Mouse (Mus musculus) liver, embryonic 15.5 days (tissue): ENCODE results near the gene Abhd14b. TPM values are rescaled to one million over a fixed set of nuclear protein-coding genes. Genes with fewer than 3 reads are reported as not detected.
A peak's percentile ranks its signal among the peaks of the same experiment; 100 is the strongest.

Experiments used
- ATAC-seq: fragments of 200-750 bp; cut with Nextera tagmentation; 2 replicates; pipeline ENCODE4 v1.8.0; 2017; ENCODE audit warnings: moderate number of reproducible peaks, mild to moderate bottlenecking, moderate library complexity; ENCODE audit not compliant: insufficient read depth
- H3K27ac ChIP-seq: fragments of 300-500 bp; sonication (generic); replicated peaks from 2 replicates; pipeline ENCODE4 v1.5.1; 2015; ENCODE audit warnings: mild to moderate bottlenecking, inconsistent platforms
- H3K27me3 ChIP-seq: fragments of 300-500 bp; sonication (generic); 2 replicates; pipeline ENCODE4 v1.6.1; 2015; ENCODE audit warnings: mild to moderate bottlenecking, inconsistent platforms
- H3K36me3 ChIP-seq: fragments of 300-500 bp; sonication (generic); replicated peaks from 2 replicates; pipeline ENCODE4 v1.6.1; 2015; ENCODE audit warnings: moderate library complexity, mild to moderate bottlenecking, inconsistent platforms
- H3K4me1 ChIP-seq: fragments of 300-500 bp; sonication (generic); replicated peaks from 2 replicates; pipeline ENCODE4 v1.6.1; 2015; ENCODE audit warnings: inconsistent platforms
- H3K4me2 ChIP-seq: fragments of 300-500 bp; sonication (generic); 2 replicates; pipeline ENCODE4 v1.6.1; 2015; ENCODE audit warnings: moderate library complexity, mild to moderate bottlenecking, inconsistent platforms
- H3K4me3 ChIP-seq: fragments of 300-500 bp; sonication (generic); replicated peaks from 2 replicates; pipeline ENCODE4 v1.5.1; 2015; ENCODE audit warnings: mild to moderate bottlenecking, inconsistent platforms
- H3K9ac ChIP-seq: fragments of 300-500 bp; sonication (generic); 2 replicates; pipeline ENCODE4 v1.6.1; 2015; ENCODE audit warnings: moderate library complexity, mild to moderate bottlenecking, inconsistent platforms
- H3K9me3 ChIP-seq: fragments of 300-500 bp; sonication (generic); replicated peaks from 2 replicates; pipeline ENCODE4 v1.6.1; 2016; ENCODE audit warnings: inconsistent platforms
- WGBS: fragments of 180-500 bp; shearing (Covaris S2); methylation state at CpG from one replicate; pipeline ENCODE4 v1.1.7; 2015; ENCODE audit warnings: mixed read lengths; ENCODE audit not compliant: insufficient replicate concordance; 5-methylcytosine and 5-hydroxymethylcytosine counted together
- polyA plus RNA-seq: library from polyadenylated mRNA; unstranded; fragments of >200 nt; fragmentation: Nextera tagmentation; extraction: Ambion mirVana; gene quantifications from 2 replicates; pipeline ENCODE4 v1.2.1, GENCODE M21; 2015

Abhd14b gene
- polyA plus RNA-seq, 1 experiment from 2014 or later: 29.0 TPM

- Histone ChIP-seq H3K4me2 (peak overlapping the region; percentile 63), H3K36me3 (no peaks in the 10 kb centered on the region), H3K9me3 (no peaks in the 10 kb centered on the region), H3K27ac (peak overlapping the region; percentile 77), H3K27me3 (no peaks in the 10 kb centered on the region), H3K4me1 (peaks cover 37% of the 10 kb centered on the region), H3K9ac (0 out of 2 replicates have a peak overlapping the region, but pooled peaks have one; percentile 42), H3K4me3 (peak overlapping the region; percentile 29)
- ATAC-seq: peak; percentile 92
- WGBS: 16% methylated on average over 9 of the region's 9 CpGs
These were observed 36.1 kb upstream of the Abhd14b start for GRCm38 (mm10) chr9:106411091-106411594.

DNA sequence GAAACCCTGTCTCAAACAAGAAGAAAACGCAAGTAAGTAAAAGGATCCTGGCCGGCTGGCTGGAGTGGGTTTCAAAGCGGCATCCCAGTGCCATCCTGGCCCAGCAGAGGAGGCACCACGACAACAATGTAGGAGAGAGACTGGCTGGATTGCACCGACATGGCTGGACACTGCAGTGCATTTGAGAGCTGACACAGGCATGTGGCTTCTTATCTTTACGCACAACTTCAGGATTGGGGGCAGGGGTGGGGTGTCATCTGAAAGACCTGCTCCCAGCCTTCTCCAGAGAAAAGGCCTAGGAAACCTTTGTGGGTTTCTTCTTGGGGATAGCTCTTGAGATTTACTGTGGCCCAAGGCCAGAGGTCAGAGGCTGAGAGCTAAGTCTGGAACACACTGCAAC lies 35.5 kb upstream of the Abhd14b start:
- H3K4me3 ChIP-seq: peak overlapping the region; percentile 29
- no peaks in the 10 kb centered on the region for H3K9me3 ChIP-seq
- ATAC-seq: peak; percentile 87
- peak overlapping the region; percentile 63 for H3K4me2 ChIP-seq
- peak overlapping the region; percentile 77 for H3K27ac ChIP-seq
- H3K9ac ChIP-seq: peak overlapping the region; percentile 42; the same call in 1 of the 2 replicates
- H3K27me3 ChIP-seq: no peaks in the 10 kb centered on the region
- 26% methylated on average over 6 of the region's 6 CpGs for WGBS
- H3K4me1 ChIP-seq: peaks cover 36% of the 10 kb centered on the region
- H3K36me3 ChIP-seq: no peaks in the 10 kb centered on the region

DNA sequence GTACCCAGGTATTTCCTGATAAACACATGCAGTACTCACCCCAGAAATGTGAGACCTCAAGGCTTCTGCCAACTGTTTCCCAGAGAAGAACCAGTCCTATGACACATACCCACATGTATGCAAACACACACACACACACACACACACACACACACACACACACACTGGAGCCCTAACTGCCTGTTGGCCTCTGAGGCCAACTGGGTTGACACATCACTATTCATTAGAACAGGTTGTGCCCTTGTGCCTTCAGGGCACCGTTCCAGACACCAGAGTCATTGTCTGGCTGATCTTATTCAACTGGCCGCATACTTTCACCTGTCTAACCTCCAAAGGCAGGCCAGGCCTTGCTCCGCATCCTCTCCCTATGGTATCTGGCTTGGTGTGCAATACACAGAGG lies 35.0 kb upstream of the Abhd14b start:
- ATAC-seq: no peak
- no peak overlapping the region for H3K4me3 ChIP-seq
- no peaks in the 10 kb centered on the region for H3K36me3 ChIP-seq
- WGBS: 75% methylated on average over 3 of the region's 3 CpGs
- peak overlapping the region; percentile 63 for H3K4me2 ChIP-seq
- H3K9ac ChIP-seq: no peak overlapping the region
- peaks cover 34% of the 10 kb centered on the region for H3K4me1 ChIP-seq
- peak overlapping the region; percentile 77 for H3K27ac ChIP-seq
- no peaks in the 10 kb centered on the region for H3K9me3 ChIP-seq
- H3K27me3 ChIP-seq: peaks cover 2% of the 10 kb centered on the region

- peaks cover 44% of the 10 kb centered on the region for H3K4me1 ChIP-seq
- H3K4me3 ChIP-seq: no peak overlapping the region
- H3K9ac ChIP-seq: no peak overlapping the region
- no peak overlapping the region for H3K4me2 ChIP-seq
- H3K27me3 ChIP-seq: peaks cover 15% of the 10 kb centered on the region
- no peak for ATAC-seq
- no peaks in the 10 kb centered on the region for H3K36me3 ChIP-seq
- 80% methylated on average over 5 of the region's 5 CpGs for WGBS
- H3K9me3 ChIP-seq: no peaks in the 10 kb centered on the region
- no peak overlapping the region for H3K27ac ChIP-seq
These were observed 33.7 kb upstream of the Abhd14b start for GRCm38 (mm10) chr9:106413606-106414005.

DNA sequence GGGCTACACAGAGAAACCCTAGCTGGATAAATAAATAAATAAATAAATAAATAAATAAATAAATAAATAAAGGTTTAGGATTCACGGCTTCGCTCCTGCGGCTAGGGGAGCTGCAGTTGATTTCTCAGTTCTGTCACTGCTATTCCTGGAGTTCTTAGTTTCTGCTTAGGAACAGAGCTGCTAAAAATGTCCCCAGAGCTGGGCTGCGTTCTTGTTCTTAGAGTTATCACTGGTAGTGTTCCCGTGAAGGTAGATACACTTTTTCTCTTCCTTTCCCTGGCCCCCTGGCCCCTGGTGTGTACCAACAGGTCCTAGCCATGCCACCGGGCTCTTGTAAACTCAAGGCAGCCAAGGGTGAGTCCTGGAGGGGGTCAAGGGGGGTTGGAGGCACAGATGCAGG lies 30.4 kb upstream of the Abhd14b start:
- H3K36me3 ChIP-seq: no peaks in the 10 kb centered on the region
- no peak for ATAC-seq
- no peaks in the 10 kb centered on the region for H3K9me3 ChIP-seq
- H3K4me1 ChIP-seq: peaks cover 33% of the 10 kb centered on the region
- no peak overlapping the region for H3K27ac ChIP-seq
- no peak overlapping the region for H3K9ac ChIP-seq
- 74% methylated on average over 6 of the region's 6 CpGs for WGBS
- H3K4me3 ChIP-seq: no peak overlapping the region
- H3K27me3 ChIP-seq: peaks cover 47% of the 10 kb centered on the region
- H3K4me2 ChIP-seq: no peak overlapping the region

GRCm38 (mm10) chr9:106417841-106418625 lies 29.2 kb upstream of the Abhd14b start:
- H3K4me3 ChIP-seq: no peak overlapping the region; the same call in 1 of the 2 replicates
- H3K27ac ChIP-seq: no peak overlapping the region
- ATAC-seq: no peak
- WGBS: 19% methylated on average over 29 of the region's 29 CpGs
- no peaks in the 10 kb centered on the region for H3K36me3 ChIP-seq
- peak overlapping the region; percentile 44; the same call in 1 of the 2 replicates for H3K4me2 ChIP-seq
- H3K27me3 ChIP-seq: peaks cover 47% of the 10 kb centered on the region
- H3K9me3 ChIP-seq: no peaks in the 10 kb centered on the region
- H3K9ac ChIP-seq: 0 out of 2 replicates have a peak overlapping the region, but pooled peaks have one; percentile 11
- peaks cover 21% of the 10 kb centered on the region for H3K4me1 ChIP-seq

DNA sequence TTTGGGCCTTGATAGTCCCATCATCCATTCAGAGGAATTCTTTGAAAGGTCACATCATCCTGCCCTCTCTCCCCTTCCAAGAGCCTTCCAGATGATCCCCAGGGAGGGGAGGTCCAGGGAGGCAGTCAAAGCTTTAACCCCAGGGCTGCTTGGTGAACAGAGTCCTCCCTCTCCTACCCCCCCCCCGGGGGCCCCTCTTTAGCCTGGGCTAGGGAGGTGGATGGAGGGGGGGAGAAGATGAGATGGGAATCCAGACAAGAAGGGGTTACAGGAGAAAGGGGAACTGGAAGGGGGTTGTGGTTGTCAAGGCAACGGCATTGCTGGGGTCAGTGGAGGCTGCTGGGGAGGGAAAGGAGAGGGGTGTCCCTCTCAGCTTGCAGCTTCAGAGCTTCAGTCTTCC lies 26.7 kb upstream of the Abhd14b start:
- Histone ChIP-seq H3K9me3 (no peaks in the 10 kb centered on the region), H3K4me1 (peaks cover 19% of the 10 kb centered on the region), H3K4me3 (no peak overlapping the region), H3K27me3 (peaks cover 51% of the 10 kb centered on the region), H3K9ac (no peak overlapping the region), H3K36me3 (no peaks in the 10 kb centered on the region), H3K27ac (no peak overlapping the region), H3K4me2 (no peak overlapping the region)
- ATAC-seq: no peak
- 0% methylated on average over 2 of the region's 2 CpGs for WGBS

- Histone ChIP-seq H3K9ac (no peak overlapping the region), H3K4me2 (peak overlapping the region; percentile 35; the same call in 1 of the 2 replicates), H3K27ac (no peak overlapping the region), H3K4me1 (peaks cover 19% of the 10 kb centered on the region), H3K4me3 (no peak overlapping the region), H3K27me3 (peaks cover 51% of the 10 kb centered on the region), H3K9me3 (no peaks in the 10 kb centered on the region), H3K36me3 (no peaks in the 10 kb centered on the region)
- WGBS: 11% methylated on average over 18 of the region's 18 CpGs
- ATAC-seq: no peak
These were observed 26.0 kb upstream of the Abhd14b start for GRCm38 (mm10) chr9:106421033-106421864.

GRCm38 (mm10) chr9:106421865-106422160 lies 25.4 kb upstream of the Abhd14b start:
- peaks cover 51% of the 10 kb centered on the region for H3K27me3 ChIP-seq
- H3K9ac ChIP-seq: no peak overlapping the region
- 1% methylated on average over 3 of the region's 3 CpGs for WGBS
- H3K4me3 ChIP-seq: no peak overlapping the region
- H3K4me1 ChIP-seq: peaks cover 19% of the 10 kb centered on the region
- no peaks in the 10 kb centered on the region for H3K36me3 ChIP-seq
- H3K9me3 ChIP-seq: no peaks in the 10 kb centered on the region
- peak; percentile 48 for ATAC-seq
- H3K4me2 ChIP-seq: peak overlapping the region; percentile 35; the same call in 1 of the 2 replicates
- H3K27ac ChIP-seq: no peak overlapping the region

- 13% methylated on average over 11 of the region's 11 CpGs for WGBS
- H3K9me3 ChIP-seq: no peaks in the 10 kb centered on the region
- ATAC-seq: peak; percentile 23; the same call in 1 of the 2 replicates
- no peaks in the 10 kb centered on the region for H3K27me3 ChIP-seq
- peak overlapping the region; percentile 88 for H3K4me2 ChIP-seq
- H3K36me3 ChIP-seq: peaks cover 35% of the 10 kb centered on the region
- peak overlapping the region; percentile 85 for H3K4me3 ChIP-seq
- peak overlapping the region; percentile 50 for H3K9ac ChIP-seq
- peaks cover 46% of the 10 kb centered on the region for H3K4me1 ChIP-seq
- H3K27ac ChIP-seq: peak overlapping the region; percentile 78
These were observed 18.5 kb upstream of the Abhd14b start for GRCm38 (mm10) chr9:106428719-106429220.
